Mouse (Mus musculus) liver, adult (tissue): ENCODE data around the gene Lyrm7.

ENCODE experiments used
- GATA4 ChIP-seq: IDR thresholded peaks from 2 replicates; pipeline ENCODE4 v1.6.1; 2014; ENCODE audit warnings: mild to moderate bottlenecking, low read length; ENCODE audit not compliant: insufficient replicate concordance

Gene Lyrm7

DNA sequence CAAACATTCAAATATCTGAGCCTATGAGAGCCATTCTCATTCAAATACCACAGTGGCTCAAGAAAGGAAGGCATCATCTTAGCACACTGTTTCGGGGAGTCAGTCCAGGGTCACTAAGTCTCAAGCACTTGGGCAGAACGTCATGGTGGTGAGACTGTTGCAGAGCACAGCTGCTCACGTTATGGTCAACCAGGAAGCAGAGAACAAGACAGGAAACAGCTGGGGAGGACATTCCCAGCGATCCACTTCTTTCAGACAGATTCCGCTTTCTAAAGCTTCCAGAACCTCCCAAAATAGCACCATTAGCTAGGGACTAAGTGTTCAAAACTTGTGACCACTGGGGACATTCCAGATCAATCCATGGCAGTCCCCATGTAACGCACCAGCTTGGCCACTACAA lies 27.2 kb upstream of the Lyrm7 start:
- no peak for TF ChIP-seq GATA4

- no peak for TF ChIP-seq GATA4
Measured at GRCm38 (mm10) chr11:54885406-54885805, 24.7 kb upstream of the Lyrm7 start.

DNA sequence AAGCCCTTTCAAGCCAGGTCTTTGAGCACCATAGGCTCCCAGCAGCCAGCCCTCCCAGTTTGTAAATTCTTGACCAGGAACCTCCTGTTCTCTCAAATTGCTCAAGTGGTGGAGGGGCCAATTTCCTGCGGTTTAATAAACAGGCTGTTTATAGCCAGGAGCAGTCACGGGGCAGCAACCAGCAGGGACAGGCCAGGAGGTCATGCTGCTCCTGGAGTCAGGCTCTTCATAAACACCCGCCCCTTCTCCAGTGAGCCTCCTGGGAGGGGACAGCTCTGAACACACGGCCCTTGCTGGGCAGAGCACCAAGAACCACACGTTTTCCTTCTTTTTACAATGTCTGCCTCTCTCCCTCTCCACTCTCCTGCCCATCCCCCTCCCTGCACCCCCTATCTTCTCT lies 24.2 kb upstream of the Lyrm7 start:
- TF ChIP-seq GATA4: no peak

DNA sequence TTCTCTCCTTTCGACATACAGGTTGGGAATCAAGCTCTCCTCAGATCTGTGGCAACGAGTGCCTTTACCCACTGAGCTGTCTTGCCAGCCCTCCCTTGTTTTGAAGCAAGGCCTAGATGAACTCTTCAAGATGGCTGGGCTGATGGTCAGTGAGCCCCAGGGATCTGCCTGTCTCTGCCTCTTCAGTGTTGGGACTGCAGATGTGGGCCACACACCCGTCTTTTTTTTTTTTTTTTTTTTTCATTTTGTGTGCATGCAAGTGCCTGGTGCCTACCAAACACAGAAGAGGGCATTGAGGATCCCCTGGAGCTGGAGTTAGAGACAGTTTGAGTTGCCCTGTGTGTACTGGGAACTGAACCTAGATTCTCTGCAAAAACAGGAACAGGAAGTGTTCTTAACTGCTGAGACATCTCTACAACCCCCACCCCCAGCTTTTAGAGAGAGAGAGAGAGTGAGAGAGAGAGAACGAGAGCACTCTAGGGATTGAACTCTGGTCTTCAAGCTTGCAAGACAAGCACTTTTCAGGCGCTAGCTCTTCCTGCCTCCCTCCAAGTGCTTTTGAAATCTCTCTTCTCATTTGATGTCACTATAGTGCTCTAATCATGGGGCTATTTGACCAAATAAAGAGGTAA lies 23.6 kb upstream of the Lyrm7 start:
- TF ChIP-seq GATA4: no peak

DNA sequence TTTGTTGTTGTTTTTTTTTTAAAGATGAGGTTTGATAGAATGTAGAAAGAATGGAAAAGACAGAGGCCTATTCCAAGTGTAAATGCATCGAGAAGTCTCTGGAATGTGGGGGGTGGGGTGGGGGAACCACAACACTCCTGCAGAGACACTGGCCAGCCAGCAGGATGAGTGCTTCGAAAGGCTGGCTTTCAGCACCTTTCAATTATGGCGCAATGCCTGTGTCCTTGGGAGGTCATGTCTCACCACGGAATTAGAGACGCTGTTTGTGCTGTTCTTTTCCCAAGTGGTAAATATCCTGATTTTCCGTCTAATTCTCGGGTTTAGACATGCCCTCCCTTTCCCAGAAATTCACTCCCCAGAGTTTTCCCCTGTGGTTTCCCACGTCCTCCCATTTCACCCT lies 22.0 kb upstream of the Lyrm7 start:
- no peak for TF ChIP-seq GATA4

DNA sequence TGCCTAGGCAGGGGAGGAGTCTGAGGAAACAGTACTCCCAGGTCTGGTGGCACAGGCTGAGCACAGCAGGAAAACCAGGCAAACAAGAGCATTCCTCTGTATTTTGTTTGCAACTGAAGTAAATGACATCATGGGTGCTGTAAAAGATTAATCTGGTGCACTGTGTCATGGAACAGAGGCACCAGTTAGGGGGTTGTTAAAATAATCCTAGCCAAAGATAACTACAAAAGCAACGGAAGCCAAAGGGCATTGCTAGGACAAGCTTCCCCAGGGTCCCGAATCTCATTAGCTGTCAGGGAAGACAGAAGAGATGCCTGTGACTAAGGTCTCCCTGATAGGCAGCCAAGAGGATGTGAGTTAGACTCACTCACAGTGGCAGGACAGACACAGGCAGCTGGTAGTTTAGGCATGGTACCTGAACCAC lies 20.3 kb upstream of the Lyrm7 start:
- TF ChIP-seq GATA4: peak; percentile 77; the same call in 1 of the 2 replicates

- TF ChIP-seq GATA4: peak; percentile 58; the same call in 1 of the 2 replicates
Measured at GRCm38 (mm10) chr11:54879922-54880321, 19.2 kb upstream of the Lyrm7 start.

DNA sequence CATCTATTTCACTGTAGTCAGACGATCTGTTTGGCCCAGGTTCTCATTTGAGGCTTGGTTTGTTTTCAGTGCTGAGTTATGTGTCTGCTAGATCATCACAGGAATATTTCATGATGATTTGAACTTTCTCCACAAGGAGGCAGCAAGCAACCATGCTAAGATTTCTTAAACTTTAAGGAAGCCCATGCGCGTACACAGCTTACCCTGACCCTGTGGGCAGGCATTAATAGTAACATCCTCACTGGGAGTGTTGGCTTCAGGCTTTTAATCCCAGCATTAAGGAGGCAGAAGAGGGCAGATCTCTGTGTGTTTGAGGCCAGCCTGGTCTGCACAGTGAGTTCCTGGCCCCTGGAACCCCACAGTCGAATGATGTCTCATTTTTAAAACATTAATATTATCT lies 18.7 kb upstream of the Lyrm7 start:
- TF ChIP-seq GATA4: no peak

DNA sequence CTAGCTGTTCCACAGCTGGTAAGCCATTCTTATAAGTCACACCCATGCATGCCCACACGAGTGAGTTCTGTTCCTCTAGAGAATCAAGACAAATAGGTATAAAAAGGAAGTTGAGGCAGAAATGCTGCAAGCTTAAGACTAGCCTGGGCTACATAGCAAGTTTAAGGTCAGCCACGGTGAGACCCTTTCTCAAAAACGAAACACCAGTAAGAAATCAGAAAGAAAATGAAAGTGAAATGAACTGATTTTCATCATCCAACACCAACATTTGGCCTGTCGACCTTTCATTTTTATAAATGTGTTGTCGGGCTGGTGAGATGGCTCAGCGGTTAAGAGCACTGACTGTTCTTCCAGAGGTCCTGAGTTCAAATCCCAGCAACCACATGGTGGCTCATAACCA lies 18.2 kb upstream of the Lyrm7 start:
- no peak for TF ChIP-seq GATA4

- no peak for TF ChIP-seq GATA4
Measured at GRCm38 (mm10) chr11:54876031-54876430, 15.3 kb upstream of the Lyrm7 start.

DNA sequence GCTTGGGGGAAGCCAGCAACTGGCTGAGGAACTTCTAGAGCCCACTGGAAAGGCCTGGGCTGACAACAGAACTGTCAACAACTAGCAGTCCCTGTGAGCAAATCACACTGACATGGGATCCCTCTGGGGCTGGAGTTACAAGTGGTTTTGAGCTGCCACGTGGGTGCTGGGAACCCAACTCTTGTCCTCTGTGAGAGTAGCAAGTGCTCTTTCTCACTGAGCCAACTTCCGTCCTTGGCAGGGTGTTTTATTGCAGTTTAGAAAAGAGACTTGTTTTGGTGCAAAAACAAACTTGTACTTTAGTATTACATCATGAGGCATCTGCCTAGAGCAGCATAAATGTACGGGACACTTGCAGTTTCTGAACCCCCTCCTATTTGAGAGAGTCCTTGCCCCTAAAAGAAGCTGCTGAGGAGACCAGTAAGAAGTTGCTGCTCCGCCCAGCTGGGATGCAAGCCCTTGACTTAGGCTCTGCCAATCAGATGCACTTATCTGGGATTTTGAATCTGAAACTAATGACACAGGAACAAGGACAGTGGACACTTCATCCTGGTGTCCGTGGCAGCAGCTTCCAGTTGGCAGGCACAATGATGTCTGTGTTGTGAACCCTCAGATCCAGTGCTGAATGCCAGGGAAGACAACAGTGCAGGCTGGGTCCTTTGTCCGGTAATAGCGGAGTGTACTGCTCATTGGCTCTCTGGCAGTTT lies 11.3 kb upstream of the Lyrm7 start:
- no peak for TF ChIP-seq GATA4

DNA sequence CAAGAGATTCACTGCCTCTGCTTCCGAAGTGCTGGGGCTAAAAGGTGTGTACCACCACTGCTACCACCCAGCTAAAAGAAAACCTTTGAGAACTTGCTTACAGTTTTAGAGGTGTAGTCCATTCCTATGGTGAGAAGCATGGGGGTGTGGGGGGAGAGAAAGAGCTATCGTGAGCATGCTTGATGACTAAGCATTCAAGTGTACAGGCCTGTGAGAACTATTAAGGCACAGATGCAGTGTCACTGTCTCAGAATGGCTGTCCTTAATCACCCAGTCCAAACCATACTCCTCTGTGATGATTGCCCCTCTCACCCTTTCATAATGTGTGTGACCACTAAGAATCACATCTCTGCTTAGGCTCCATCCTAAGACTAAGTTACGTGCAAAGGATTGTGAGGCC lies 8.6 kb upstream of the Lyrm7 start:
- TF ChIP-seq GATA4: no peak

GRCm38 (mm10) chr11:54868445-54868844 lies 7.7 kb upstream of the Lyrm7 start:
- TF ChIP-seq GATA4: no peak

GRCm38 (mm10) chr11:54867903-54868434 lies 7.3 kb upstream of the Lyrm7 start:
- TF ChIP-seq GATA4: no peak

DNA sequence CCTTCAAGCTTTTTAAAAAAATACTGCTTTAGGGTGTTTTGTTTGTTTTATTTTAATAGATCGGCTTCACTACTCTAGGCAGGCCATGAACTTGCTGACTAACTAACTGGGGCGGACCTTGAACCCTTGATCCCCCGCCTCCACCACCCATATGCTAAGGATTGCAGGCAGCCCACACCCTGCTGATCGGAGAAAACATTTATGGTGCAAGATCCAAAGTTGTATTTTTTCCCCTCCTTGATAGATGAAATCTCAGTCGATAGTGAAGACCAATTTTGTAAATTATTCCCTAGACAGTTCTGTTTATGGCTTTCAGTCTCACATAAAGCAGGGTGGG lies 6.3 kb upstream of the Lyrm7 start:
- TF ChIP-seq GATA4: no peak
